Mouse (Mus musculus) ES-Bruce4 (cell line): ENCODE results near the gene Msrb3.

ENCODE experiments used
- CTCF ChIP-seq: IDR thresholded peaks from one replicate; pipeline ENCODE4 v1.8.1; 2011; ENCODE audit warnings: low read depth, low read length
- POLR2A ChIP-seq: IDR thresholded peaks from one replicate; pipeline ENCODE4 v1.8.1; 2011; ENCODE audit warnings: low read length; ENCODE audit not compliant: insufficient read depth

DNA sequence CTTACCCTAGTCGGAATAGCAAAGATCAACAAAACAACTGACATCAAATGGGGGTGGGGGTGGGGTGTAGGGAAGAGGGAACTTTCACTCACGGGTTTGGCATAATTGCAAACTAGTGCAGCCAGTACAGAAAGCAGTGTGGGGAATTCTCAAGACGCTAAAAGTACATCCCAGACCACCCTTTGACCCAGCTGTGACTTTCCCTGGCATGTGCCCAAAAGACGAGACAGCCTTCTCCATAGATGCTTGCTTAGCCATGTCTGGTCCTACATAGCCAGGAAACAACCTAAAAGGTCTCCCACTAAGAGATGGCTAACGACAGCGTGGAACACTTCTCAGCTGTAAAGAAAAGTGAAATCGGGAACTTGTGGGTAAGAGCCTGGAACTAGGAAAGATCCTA is 58.9 kb downstream of the Msrb3 start:
- TF ChIP-seq CTCF: no peak
- no peak for TF ChIP-seq POLR2A
